Mouse (Mus musculus): ENCODE results near the gene Xxylt1. TPM values are rescaled to one million over a fixed set of nuclear protein-coding genes. Genes with fewer than 3 reads are reported as not detected.

Xxylt1 gene
- total and polyA plus RNA-seq, 3 experiments, result 12.8 to 164 (median 26.6) TPM

GRCm38 (mm10) chr16:30948636-30949035 is 132.6 kb downstream of the Xxylt1 start:
- no peak for DNase-seq (ENCODE audit: low read depth, low spot score)
- Histone ChIP-seq H3K9me3 (replicated peaks; ENCODE audit: insufficient read depth, low read length) (no peaks in the 10 kb centered on the region), H3K79me2 (ENCODE audit: control insufficient read depth, insufficient read depth, low read length, poor library complexity) (no peaks in the 10 kb centered on the region), H3K27ac (ENCODE audit: control insufficient read depth, low read depth, low read length) (no peak overlapping the region), H3K4me3 (ENCODE audit: control insufficient read depth in 1 of 2, insufficient read depth in 1 of 2, low read depth in 2 of 2, low read length in 2 of 2) (no peak overlapping the region), H3K36me3 (ENCODE audit: control insufficient read depth in 1 of 2, insufficient read depth in 2 of 2, low read length in 2 of 2) (no peaks in the 10 kb centered on the region), H3K4me1 (ENCODE audit: control insufficient read depth in 1 of 2, insufficient read depth in 2 of 2, low read length in 2 of 2) (no peaks in the 10 kb centered on the region), H3K27me3 (ENCODE audit: control insufficient read depth in 1 of 2, insufficient read depth in 2 of 2, low read length in 2 of 2) (no peaks in the 10 kb centered on the region), H3K9ac (ENCODE audit: control insufficient read depth, low read depth, low read length, poor library complexity, severe bottlenecking) (no peak overlapping the region)
- TF ChIP-seq ZC3H11A (IDR thresholded peaks at IDR 0.05; ENCODE audit: low read depth, low read length), result no peak
- no peak for TF ChIP-seq MYB (IDR thresholded peaks at IDR 0.05; ENCODE audit: low read depth, low read length)
- TF ChIP-seq TAL1 (IDR thresholded peaks at IDR 0.05; ENCODE audit: low read length), result no peak
- no peak for TF ChIP-seq CTCF (IDR thresholded peaks at IDR 0.05 in 2 of 3, conservative IDR thresholded peaks at IDR 0.05 in 1 of 3; ENCODE audit: control insufficient read depth in 1 of 3, insufficient read depth in 1 of 3, low read depth in 2 of 3, low read length in 3 of 3, poor library complexity in 1 of 3, severe bottlenecking in 1 of 3)
- TF ChIP-seq SMC3 (IDR thresholded peaks at IDR 0.05; ENCODE audit: low read depth, low read length), result no peak
- TF ChIP-seq ZMIZ1 (IDR thresholded peaks at IDR 0.05; ENCODE audit: low read depth, low read length), result no peak
- TF ChIP-seq USF2 (IDR thresholded peaks at IDR 0.05; ENCODE audit: borderline replicate concordance in 1 of 2, insufficient read depth in 1 of 2, low read depth in 1 of 2, low read length in 2 of 2), result no peak
- TF ChIP-seq NELFE (IDR thresholded peaks at IDR 0.05; ENCODE audit: low read depth, low read length), result no peak
- no peak for TF ChIP-seq KAT2A (conservative IDR thresholded peaks at IDR 0.05; ENCODE audit: low read depth, low read length)
- no peak for TF ChIP-seq TBP (IDR thresholded peaks at IDR 0.05; ENCODE audit: low read depth, low read length)
- TF ChIP-seq ZKSCAN1 (IDR thresholded peaks at IDR 0.05; ENCODE audit: low read depth, low read length), result no peak
- no peak for TF ChIP-seq SIN3A (IDR thresholded peaks at IDR 0.05; ENCODE audit: low read length)
- no peak for TF ChIP-seq CHD2 (IDR thresholded peaks at IDR 0.05; ENCODE audit: low read length)
- no peak for TF ChIP-seq UBTF (IDR thresholded peaks at IDR 0.05; ENCODE audit: borderline replicate concordance, insufficient read depth, low read depth, low read length)
- TF ChIP-seq ETS1 (IDR thresholded peaks at IDR 0.05; ENCODE audit: low read depth, low read length), result no peak
- TF ChIP-seq MXI1 (IDR thresholded peaks at IDR 0.05; ENCODE audit: low read depth, low read length), result no peak
- TF ChIP-seq MAX (IDR thresholded peaks at IDR 0.05; ENCODE audit: low read length), result no peak
- no peak for TF ChIP-seq MAZ (IDR thresholded peaks at IDR 0.05; ENCODE audit: low read depth, low read length)
- TF ChIP-seq ZNF384 (IDR thresholded peaks at IDR 0.05; ENCODE audit: low read depth, low read length), result no peak
- TF ChIP-seq POLR2AphosphoS5 (IDR thresholded peaks at IDR 0.05; ENCODE audit: borderline replicate concordance, low read depth, low read length), result no peak

- no peak overlapping the region for H3K27ac ChIP-seq (ENCODE audit: control insufficient read depth, low read depth, low read length)
- no peaks in the 10 kb centered on the region for H3K9me3 ChIP-seq (replicated peaks; ENCODE audit: insufficient read depth, low read length)
- peak; percentile 29 for DNase-seq (ENCODE audit: low read depth, low spot score)
- H3K79me2 ChIP-seq (ENCODE audit: control insufficient read depth, insufficient read depth, low read length, poor library complexity), result no peaks in the 10 kb centered on the region
- TF ChIP-seq CHD1 (IDR thresholded peaks at IDR 0.05; ENCODE audit: low read depth, low read length), result no peak
- TF ChIP-seq USF1 (IDR thresholded peaks at IDR 0.05; ENCODE audit: low read depth, low read length), result no peak
- TF ChIP-seq KAT2A (conservative IDR thresholded peaks at IDR 0.05; ENCODE audit: low read depth, low read length), result no peak
- TF ChIP-seq ZKSCAN1 (IDR thresholded peaks at IDR 0.05; ENCODE audit: low read depth, low read length), result no peak
- no peaks in the 10 kb centered on the region for H3K36me3 ChIP-seq (ENCODE audit: control insufficient read depth in 1 of 2, insufficient read depth in 2 of 2, low read length in 2 of 2)
- no peak overlapping the region for H3K9ac ChIP-seq (ENCODE audit: control insufficient read depth, low read depth, low read length, poor library complexity, severe bottlenecking)
- no peaks in the 10 kb centered on the region for H3K27me3 ChIP-seq (ENCODE audit: control insufficient read depth in 1 of 2, insufficient read depth in 2 of 2, low read length in 2 of 2)
- no peak overlapping the region for H3K4me3 ChIP-seq (ENCODE audit: control insufficient read depth in 1 of 2, insufficient read depth in 1 of 2, low read depth in 2 of 2, low read length in 2 of 2)
- no peaks in the 10 kb centered on the region for H3K4me1 ChIP-seq (ENCODE audit: control insufficient read depth in 1 of 2, insufficient read depth in 2 of 2, low read length in 2 of 2)
Observed at GRCm38 (mm10) chr16:30948216-30948615, 133.0 kb downstream of the Xxylt1 start.

Measured in MEL (cell line).